In genomic region chr17:43677317-43677716, GRCm38 (mm10) we compare ENCODE assay signal across 28 mouse cellular contexts. TPM values are rescaled to one million over a fixed set of nuclear protein-coding genes. Genes with fewer than 3 reads are reported as not detected.
DNase-seq lines count a peak whose midpoint lies in the region; ATAC-seq and TF ChIP-seq lines count a peak whose summit lies in the region.
"Had no signal": no experiment of that assay in that cellular context is flagged by ENCODE, and none has a peak within 500 bp of the region (broad histone marks: within the 10 kb centered on the region; RNA-seq: fewer than 3 reads in every experiment).

No protein-coding gene starts in this region.

- peak; percentile 18 to 26 for DNase-seq in spleen, adult 18-20 months
- no peak for DNase-seq in spleen, postnatal 4 days (ENCODE audit: low spot score in 2 of 2)
- peak; percentile 80 for DNase-seq in A20 (ENCODE audit: low read depth, low spot score)
- DNase-seq in CH12.LX (ENCODE audit: extremely low read depth): peak; percentile 22
- DNase-seq in adrenal gland, postnatal 4 days (ENCODE audit: low spot score in 2 of 2): no peak
- DNase-seq: adrenal gland, adult 2 months; adrenal gland, postnatal 14 days; cerebellum, adult 11-12 months; cerebellum, adult 8-10 months; cerebellum, postnatal 36 days; embryo, embryonic 11 days; gastrocnemius, postnatal 25 days; heart, adult 18-20 months; heart, postnatal 10 days; heart, postnatal 36 days had no signal

- WGBS in kidney, embryonic 16.5 days: 33% methylated on average over 1 of the region's 1 CpGs

- H3K9me3 ChIP-seq in CH12.LX (replicated peaks; ENCODE audit: low read length): peaks cover 22% of the 10 kb centered on the region
- no peaks in the 10 kb centered on the region for H3K9me3 ChIP-seq in kidney, embryonic 16.5 days (ENCODE audit: low read length)
- H3K9me3 ChIP-seq: embryonic facial prominence, embryonic 10.5 days; embryonic facial prominence, embryonic 13.5 days; forebrain, embryonic 12.5 days; forebrain, embryonic 15.5 days; heart, embryonic 12.5 days; heart, embryonic 15.5 days; hindbrain, embryonic 10.5 days; hindbrain, embryonic 15.5 days had no signal

- no peak for TF ChIP-seq EP300 in CH12.LX (IDR thresholded peaks at IDR 0.05; ENCODE audit: low read length)

- no peaks in the 10 kb centered on the region for H3K36me3 ChIP-seq in CH12.LX (replicated peaks in 1 of 2; ENCODE audit: control insufficient read depth in 1 of 2, insufficient read depth in 1 of 2, low read length in 1 of 2)
- peaks cover 13% of the 10 kb centered on the region for H3K36me3 ChIP-seq in kidney, embryonic 16.5 days (ENCODE audit: insufficient read depth, low read length)
- H3K36me3 ChIP-seq: forebrain, embryonic 15.5 days; G1E; hindbrain, embryonic 15.5 days had no signal

- peaks cover 0 to 5% of the 10 kb centered on the region in 2 experiments; a peak in 1 of 4 replicates for H3K4me1 ChIP-seq in CH12.LX (ENCODE audit: control insufficient read depth in 1 of 2, insufficient read depth in 2 of 2)
- peaks cover 5% of the 10 kb centered on the region; the same call in 1 of the 2 replicates for H3K4me1 ChIP-seq in kidney, embryonic 16.5 days (ENCODE audit: insufficient read depth, low read length)
- H3K4me1 ChIP-seq: embryonic facial prominence, embryonic 13.5 days; forebrain, embryonic 12.5 days; forebrain, embryonic 15.5 days; hindbrain, embryonic 15.5 days had no signal

- no peak overlapping the region for H3K27ac ChIP-seq in CH12.LX (ENCODE audit: insufficient read depth, low read depth)
- no peak overlapping the region for H3K27ac ChIP-seq in kidney, embryonic 16.5 days (ENCODE audit: low read length)
- H3K27ac ChIP-seq: embryonic facial prominence, embryonic 10.5 days; embryonic facial prominence, embryonic 13.5 days; forebrain, embryonic 12.5 days; forebrain, embryonic 15.5 days; heart, embryonic 15.5 days; hindbrain, embryonic 10.5 days; hindbrain, embryonic 15.5 days had no signal

- H3K9ac ChIP-seq in CH12.LX (ENCODE audit: insufficient read depth, low read depth): no peak overlapping the region
- no peak overlapping the region for H3K9ac ChIP-seq in kidney, embryonic 16.5 days (replicated peaks; ENCODE audit: low read length)
- H3K9ac ChIP-seq: embryonic facial prominence, embryonic 13.5 days; forebrain, embryonic 12.5 days; forebrain, embryonic 15.5 days; heart, embryonic 12.5 days; heart, embryonic 15.5 days; hindbrain, embryonic 15.5 days had no signal

- no peak for TF ChIP-seq RAD21 in CH12.LX (IDR thresholded peaks at IDR 0.05; ENCODE audit: low read depth, low read length)

- no peak for TF ChIP-seq CTCF in CH12.LX (conservative IDR thresholded peaks at IDR 0.05 in 1 of 2, IDR thresholded peaks at IDR 0.05 in 1 of 2; ENCODE audit: low read depth in 2 of 2, low read length in 2 of 2)

- dilution Hi-C loops in CH12.LX (cut with MboI; ENCODE audit: extremely low pct_ligation_motif_present, extremely low pct_unique_long_range_greater_than_20kb, low sequenced_read_pairs): no loop called here

- TF ChIP-seq POLR2A in CH12.LX (IDR thresholded peaks at IDR 0.05; ENCODE audit: low read depth, low read length): no peak

- no peak overlapping the region for H3K4me3 ChIP-seq in CH12.LX (replicated peaks in 1 of 3; ENCODE audit: low read depth in 2 of 3, low read length in 2 of 3, poor library complexity in 1 of 3)
- no peak overlapping the region for H3K4me3 ChIP-seq in kidney, embryonic 16.5 days (ENCODE audit: low read length)
- H3K4me3 ChIP-seq: embryonic facial prominence, embryonic 10.5 days; embryonic facial prominence, embryonic 13.5 days; erythroblast, embryonic 14.5 days; forebrain, embryonic 12.5 days; forebrain, embryonic 15.5 days; heart, embryonic 12.5 days; heart, embryonic 15.5 days; hindbrain, embryonic 10.5 days; hindbrain, embryonic 15.5 days had no signal

- in situ Hi-C loops in CH12.LX (cut with MboI; ENCODE audit: low pct_ligation_motif_present, low pct_unique_long_range_greater_than_20kb, low sequenced_read_pairs): no loop called here

- no peaks in the 10 kb centered on the region for H3K27me3 ChIP-seq in CH12.LX (replicated peaks)
- H3K27me3 ChIP-seq in kidney, embryonic 16.5 days (ENCODE audit: insufficient read depth, low read length): no peaks in the 10 kb centered on the region
- H3K27me3 ChIP-seq: embryonic facial prominence, embryonic 13.5 days; forebrain, embryonic 12.5 days; forebrain, embryonic 15.5 days; heart, embryonic 12.5 days; heart, embryonic 15.5 days; hindbrain, embryonic 15.5 days; Patski had no signal

- no peaks in the 10 kb centered on the region for H3K79me2 ChIP-seq in CH12.LX (replicated peaks; ENCODE audit: control insufficient read depth, extremely low read depth, insufficient read depth, poor library complexity, severe bottlenecking)

- H3K4me2 ChIP-seq in CH12.LX (ENCODE audit: insufficient read depth, low read depth, poor library complexity, severe bottlenecking): no peak overlapping the region
- H3K4me2 ChIP-seq in kidney, embryonic 16.5 days (replicated peaks; ENCODE audit: low read depth, low read length): no peak overlapping the region
- H3K4me2 ChIP-seq: embryonic facial prominence, embryonic 13.5 days; forebrain, embryonic 12.5 days; forebrain, embryonic 15.5 days; heart, embryonic 12.5 days; heart, embryonic 15.5 days; hindbrain, embryonic 15.5 days had no signal

- ATAC-seq in kidney, embryonic 16.5 days (ENCODE audit: low FRiP score, low TSS enrichment): no peak
- ATAC-seq: forebrain, embryonic 15.5 days; Patski had no signal

TF ChIP-seq in CH12.LX, 34 proteins besides CTCF, POLR2A, EP300 and RAD21:
- no peak for TF ChIP-seq CHD1 (IDR thresholded peaks at IDR 0.05; ENCODE audit: low read depth, low read length)
- TF ChIP-seq MEF2A (IDR thresholded peaks at IDR 0.05; ENCODE audit: borderline replicate concordance, low read depth, low read length): no peak
- TF ChIP-seq CHD2 (IDR thresholded peaks at IDR 0.05; ENCODE audit: low read length): no peak
- no peak for TF ChIP-seq MAFK (IDR thresholded peaks at IDR 0.05; ENCODE audit: insufficient replicate concordance, low read length)
- no peak for TF ChIP-seq TCF12 (IDR thresholded peaks at IDR 0.05; ENCODE audit: low read depth, low read length)
- no peak for TF ChIP-seq ZKSCAN1 (IDR thresholded peaks at IDR 0.05; ENCODE audit: borderline replicate concordance, low read depth, low read length)
- no peak for TF ChIP-seq MYC (IDR thresholded peaks at IDR 0.05; ENCODE audit: low read depth, low read length)
- no peak for TF ChIP-seq POLR2AphosphoS2 (IDR thresholded peaks at IDR 0.05; ENCODE audit: low read depth, low read length)
- no peak for TF ChIP-seq ZMIZ1 (IDR thresholded peaks at IDR 0.05; ENCODE audit: low read depth, low read length)
- TF ChIP-seq ETS1 (conservative IDR thresholded peaks at IDR 0.05; ENCODE audit: low read depth, low read length): no peak
- TF ChIP-seq GABPA (IDR thresholded peaks at IDR 0.05; ENCODE audit: insufficient replicate concordance, low read depth, low read length): no peak
- TF ChIP-seq MAX (IDR thresholded peaks at IDR 0.05; ENCODE audit: low read length): no peak
- no peak for TF ChIP-seq MXI1 (IDR thresholded peaks at IDR 0.05; ENCODE audit: low read depth, low read length)
- TF ChIP-seq E2F4 (IDR thresholded peaks at IDR 0.05; ENCODE audit: insufficient replicate concordance, low read depth, low read length): no peak
- no peak for TF ChIP-seq NRF1 (IDR thresholded peaks at IDR 0.05; ENCODE audit: low read depth, low read length)
- TF ChIP-seq IRF4 (IDR thresholded peaks at IDR 0.05; ENCODE audit: low read depth, low read length): no peak
- TF ChIP-seq NELFE (IDR thresholded peaks at IDR 0.05; ENCODE audit: low read depth, low read length): no peak

RNA-seq across cellular contexts. Expression of gene Cyp39a1, which starts 10.1 kb away (rescaled TPM):
- total RNA-seq in CH12.LX (2012; rRNA removed) (0.04 and 0.08 TPM in 2 replicates), CH12.LX (2014; rRNA removed) (0.09 and 0.16 TPM in 2 replicates)
- polyA plus RNA-seq in CH12.LX (2012; ENCODE audit: insufficient read length, low read depth): 0.31 and 0.43 TPM in 2 replicates
- polyA plus RNA-seq in kidney, embryonic 16.5 days (2015; fragmentation: Nextera tagmentation; extraction: Ambion mirVana): 26.4 and 26.9 TPM in 2 replicates
- 1 to 10 TPM; 8.6 to 10.0 TPM for total RNA-seq in adrenal gland, postnatal 4 days (2021)
- total RNA-seq: G1E had no signal
- polyA plus RNA-seq: erythroblast, embryonic 14.5 days; G1E had no signal

RNA-seq across cellular contexts. Expression of gene Slc25a27, which starts 10.3 kb away (rescaled TPM):
- total RNA-seq in CH12.LX (2012; rRNA removed) (0.13 TPM in 1 of 2 replicates, not detected in the other), CH12.LX (2014; rRNA removed) (0.40 and 0.55 TPM in 2 replicates)
- 0.42 and 0.49 TPM in 2 replicates for polyA plus RNA-seq in CH12.LX (2012; ENCODE audit: insufficient read length, low read depth)
- 18.4 and 20.9 TPM in 2 replicates for polyA plus RNA-seq in kidney, embryonic 16.5 days (2015; fragmentation: Nextera tagmentation; extraction: Ambion mirVana)
- 10 to 100 TPM in 1 of 2 experiments, 1 to 10 TPM in 1; 9.8 to 13.5 TPM for total RNA-seq in adrenal gland, postnatal 4 days (2021)
- polyA plus RNA-seq: erythroblast, embryonic 14.5 days; G1E had no signal

RNA-seq across cellular contexts. Expression of gene Tdrd6, which starts 47.2 kb away (rescaled TPM):
- total RNA-seq in CH12.LX (2012; rRNA removed) (not detected in 2 replicates), CH12.LX (2014; rRNA removed) (not detected in 2 replicates)
- polyA plus RNA-seq in CH12.LX (2012; ENCODE audit: insufficient read length, low read depth): not detected in 2 replicates
- not detected in 2 replicates for polyA plus RNA-seq in kidney, embryonic 16.5 days (2015; fragmentation: Nextera tagmentation; extraction: Ambion mirVana)
- under 1 TPM; 0.06 to 0.11 TPM for total RNA-seq in adrenal gland, postnatal 4 days (2021)
- total RNA-seq: adrenal gland, adult 2 months; adrenal gland, postnatal 14 days; gastrocnemius, adult 8-10 months; gastrocnemius, postnatal 25 days; heart, adult 18-20 months; heart, postnatal 36 days had no signal
- polyA plus RNA-seq: adrenal gland, adult 2 months; erythroblast, embryonic 14.5 days; G1E; heart, embryonic 15.5 days had no signal

Comparison
In these comparisons a context has a peak if more than half of its experiments do, and no peak if none do; other contexts are left out.
1. DNase-seq: peak in spleen, adult 18-20 months (2 of 2), A20 (single experiment) and CH12.LX (single experiment); none in spleen, postnatal 4 days (0 of 2) and adrenal gland, postnatal 4 days (0 of 2).
2. RNA of gene Cyp39a1, which starts 10.1 kb away (total RNA-seq): 8.6 to 10.0 TPM in adrenal gland, postnatal 4 days; 0.04 to 0.16 TPM in CH12.LX; every median in the first group is over 4 times any median in the second.
3. RNA of gene Slc25a27, which starts 10.3 kb away (total RNA-seq): 9.8 to 13.5 TPM in adrenal gland, postnatal 4 days; 0.13 to 0.55 TPM in CH12.LX; every median in the first group is over 4 times any median in the second.